Mouse (Mus musculus) CD8-positive naive resting alpha-beta T cell, adult 57 days (primary cell): ENCODE results near the gene Pycard. TPM values are rescaled to one million over a fixed set of nuclear protein-coding genes. Genes with fewer than 3 reads are reported as not detected.

Experiments
- total RNA-seq: library from RNA; stranded (reverse); gene quantifications from one replicate; pipeline ENCODE4 v1.2.4, GENCODE M21; 2023

The Pycard gene
- total RNA-seq, result 44.5 TPM

GRCm38 (mm10) chr7:127993341-127993977, at the start of gene Pycard:
Pycard (minus strand) TSS chr7:127993867.

GRCm38 (mm10) chr7:128003688-128004087, 10.0 kb upstream of the Pycard start, which contains the start of gene Trim72:
Trim72 (plus strand) TSS chr7:128003949.

GRCm38 (mm10) chr7:127967004-127967921, 26.4 kb downstream of the Pycard start, which contains the start of gene Fus:
Fus (plus strand) TSS chr7:127967457.

GRCm38 (mm10) chr7:127946470-127947023, 47.1 kb downstream of the Pycard start, which contains the start of gene Prss36:
Prss36 (minus strand) TSS chr7:127946725.

Other genes with a start within 250 kb of the Pycard start
- 4.6 TPM for gene Fbxl19, start 249.3 kb downstream of the Pycard start, total RNA-seq
- 13.8 TPM for gene Orai3, start 224.1 kb downstream of the Pycard start, total RNA-seq
- gene Setd1a, start 217.2 kb downstream of the Pycard start, total RNA-seq, result 73.7 TPM
- not detected for gene Gm49388, start 208.3 kb downstream of the Pycard start, total RNA-seq
- gene Hsd3b7, start 193.3 kb downstream of the Pycard start, total RNA-seq, result 3.0 TPM
- gene Stx4a, start 169.6 kb downstream of the Pycard start, total RNA-seq, result 110 TPM
- not detected for gene Stx1b, start 169.3 kb downstream of the Pycard start, total RNA-seq
- 87.3 TPM for gene Zfp646, start 117.6 kb downstream of the Pycard start, total RNA-seq
- 23.2 TPM for gene Zfp668, start 117.0 kb downstream of the Pycard start, total RNA-seq
- 0.24 TPM for gene Prss53, start 102.9 kb downstream of the Pycard start, total RNA-seq
- gene Gm21974, start 98.4 kb downstream of the Pycard start, total RNA-seq, result not detected
- gene Vkorc1, start 98.2 kb downstream of the Pycard start, total RNA-seq, result 13.8 TPM
- 22.0 TPM for gene Bckdk, start 89.8 kb downstream of the Pycard start, total RNA-seq
- gene Kat8, start 81.4 kb downstream of the Pycard start, total RNA-seq, result 41.4 TPM
- gene Prss8, start 63.8 kb downstream of the Pycard start, total RNA-seq, result not detected
- gene Prss36, start 47.1 kb downstream of the Pycard start, total RNA-seq, result 1.0 TPM
- gene Fus, start 26.4 kb downstream of the Pycard start, total RNA-seq, result 801 TPM
- 1.2 TPM for gene Trim72, start 10.1 kb upstream of the Pycard start, total RNA-seq
- 3.2 TPM for gene Itgam, start 68.8 kb upstream of the Pycard start, total RNA-seq
- not detected for gene Gm49368, start 68.8 kb upstream of the Pycard start, total RNA-seq
- 5.7 TPM for gene Itgax, start 135.7 kb upstream of the Pycard start, total RNA-seq
- 3.2 TPM for gene Itgad, start 160.5 kb upstream of the Pycard start, total RNA-seq
- not detected for gene Cox6a2, start 212.5 kb upstream of the Pycard start, total RNA-seq
- 25.5 TPM for gene Armc5, start 243.5 kb upstream of the Pycard start, total RNA-seq
- 3.2 TPM for gene 9130023H24Rik, start 244.2 kb upstream of the Pycard start, total RNA-seq